Mouse (Mus musculus) heart, postnatal 14 days (tissue): ENCODE measurements around the gene Gprin1. TPM values are rescaled to one million over a fixed set of nuclear protein-coding genes. Genes with fewer than 3 reads are reported as not detected.
"Not testable (repeated sequence)": the region's sequence is repeated elsewhere in the genome, so short reads cannot be mapped to it uniquely, and the experiment has no call there.

Source experiments
- DNase-seq, 2 experiments: peaks; one replicate each; pipeline ENCODE4 v3.0.0; 2021 to 2022
- intact Hi-C: fragments of 180-260 bp; cut with DNase I; formaldehyde crosslinking; loops from one replicate; pipeline ENCODE4 v1.15.1; 2025
- long read RNA-seq, 2 experiments: library from polyadenylated mRNA; stranded (forward); transcript quantifications; one replicate each; pipeline ENCODE4 v2.0.0; 2021
- total RNA-seq, 2 experiments: library from RNA; stranded (reverse); gene quantifications; 2 replicates each; pipeline ENCODE4 v1.2.3; 2021

The Gprin1 gene
- total RNA-seq: not detected
- long read RNA-seq, experiment 1: 0 reads
- long read RNA-seq, experiment 2: 0 reads

GRCm38 (mm10) chr13:54749864-54750411, at the start of gene Gprin1:
TSS of gene Gprin1 (minus strand) at chr13:54749874.
- intact Hi-C loops: no loop called here

GRCm38 (mm10) chr13:54798740-54799139, 49.1 kb upstream of the Gprin1 start:
- DNase-seq: no peak
- intact Hi-C loops: loop anchor here (1.0 to 5.0 kb wide), 3 partner anchors 164 to 380 kb away; no protein-coding TSS in a partner anchor

More at GRCm38 (mm10) chr13:54749864-54750411, at the start of gene Gprin1:
- DNase-seq: no peak

GRCm38 (mm10) chr13:54797861-54798643, 48.4 kb upstream of the Gprin1 start:
- DNase-seq: no peak
- intact Hi-C loops: loop anchor here (1.0 to 5.0 kb wide), 3 partner anchors 164 to 380 kb away; no protein-coding TSS in a partner anchor

- intact Hi-C loops: loop anchor here (5.0 kb wide), 1 partner anchor 165 kb away; no protein-coding TSS in a partner anchor
- DNase-seq: peak in 1 of 2 experiments; percentile 30
Observed at GRCm38 (mm10) chr13:54797356-54797755, 47.7 kb upstream of the Gprin1 start.

GRCm38 (mm10) chr13:54794843-54795242, 45.2 kb upstream of the Gprin1 start:
- intact Hi-C loops: loop anchor here (5.0 kb wide), 1 partner anchor 167 kb away; no protein-coding TSS in a partner anchor

GRCm38 (mm10) chr13:54794002-54794577, 44.4 kb upstream of the Gprin1 start:
- intact Hi-C loops: no loop called here
- DNase-seq: no peak

More at GRCm38 (mm10) chr13:54794843-54795242, 45.2 kb upstream of the Gprin1 start:
- DNase-seq: no peak

GRCm38 (mm10) chr13:54792259-54793230, 42.9 kb upstream of the Gprin1 start:
- intact Hi-C loops: no loop called here
- no peak for DNase-seq

GRCm38 (mm10) chr13:54789561-54790397, 40.1 kb upstream of the Gprin1 start:
- peak; percentile 47 to 50 for DNase-seq
- intact Hi-C loops: no loop called here

GRCm38 (mm10) chr13:54788740-54789560, 39.3 kb upstream of the Gprin1 start, which contains the start of gene Tspan17:
TSS of gene Tspan17 (plus strand) at chr13:54789377.
- intact Hi-C loops: no loop called here
- peak; percentile 90 to 93 for DNase-seq

- intact Hi-C loops, DNase-seq: not testable (repeated sequence)
Observed at GRCm38 (mm10) chr13:54787591-54787990, 37.9 kb upstream of the Gprin1 start.

GRCm38 (mm10) chr13:54783698-54784097, 34.0 kb upstream of the Gprin1 start, which contains the start of gene Eif4e1b:
TSS of gene Eif4e1b (plus strand) at chr13:54783998.
- intact Hi-C loops: no loop called here
- DNase-seq: no peak

GRCm38 (mm10) chr13:54783235-54783634, 33.6 kb upstream of the Gprin1 start:
- intact Hi-C loops: no loop called here
- no peak for DNase-seq

GRCm38 (mm10) chr13:54781086-54781485, 31.4 kb upstream of the Gprin1 start:
- intact Hi-C loops: no loop called here
- DNase-seq: no peak

- intact Hi-C loops: no loop called here
- DNase-seq: peak in 1 of 2 experiments; percentile 46
Observed at GRCm38 (mm10) chr13:54780592-54780991, 30.9 kb upstream of the Gprin1 start.

- intact Hi-C loops: no loop called here
Observed at GRCm38 (mm10) chr13:54767012-54767411, 17.3 kb upstream of the Gprin1 start.

GRCm38 (mm10) chr13:54766192-54766768, 16.6 kb upstream of the Gprin1 start, which contains the start of gene Sncb:
TSS of gene Sncb (minus strand) at chr13:54766595.
- intact Hi-C loops: loop anchor here (1.0 kb wide), 1 partner anchor 49 kb away; no protein-coding TSS in a partner anchor
- peak; percentile 47 to 68 for DNase-seq

More at GRCm38 (mm10) chr13:54767012-54767411, 17.3 kb upstream of the Gprin1 start:
- no peak for DNase-seq
